Mouse (Mus musculus) CH12.LX (cell line): ENCODE data around the gene Fgfr2.

Source experiments
- CHD2 ChIP-seq: IDR thresholded peaks from 2 replicates; pipeline ENCODE4 v1.6.1; 2011; ENCODE audit warnings: low read length, improper control_type of control experiment
- CTCF ChIP-seq, 2 experiments: IDR thresholded peaks in 1 of 2; conservative IDR thresholded peaks in 1 of 2; 2 replicates each; pipeline ENCODE4 v1.5.1; 2011 to 2012; ENCODE audit warnings: low read depth in 2 of 2, low read length in 2 of 2, improper control_type of control experiment in 1 of 2, inconsistent platforms in 1 of 2, mild to moderate bottlenecking in 1 of 2, moderate library complexity in 1 of 2
- E2F4 ChIP-seq: IDR thresholded peaks from 2 replicates; pipeline ENCODE4 v1.6.1; 2011; ENCODE audit warnings: low read depth, low read length, improper control_type of control experiment; ENCODE audit not compliant: insufficient replicate concordance
- ETS1 ChIP-seq: conservative IDR thresholded peaks from 2 replicates; pipeline ENCODE4 v1.6.1; 2012; ENCODE audit warnings: low read depth, mild to moderate bottlenecking, inconsistent platforms, low read length, improper control_type of control experiment, moderate library complexity
- HCFC1 ChIP-seq: IDR thresholded peaks from 2 replicates; pipeline ENCODE4 v1.6.1; 2012; ENCODE audit warnings: low read depth, mild to moderate bottlenecking, inconsistent platforms, low read length, improper control_type of control experiment
- USF2 ChIP-seq: conservative IDR thresholded peaks from 2 replicates; pipeline ENCODE4 v1.6.1; 2011; ENCODE audit warnings: low read depth, low read length, improper control_type of control experiment

DNA sequence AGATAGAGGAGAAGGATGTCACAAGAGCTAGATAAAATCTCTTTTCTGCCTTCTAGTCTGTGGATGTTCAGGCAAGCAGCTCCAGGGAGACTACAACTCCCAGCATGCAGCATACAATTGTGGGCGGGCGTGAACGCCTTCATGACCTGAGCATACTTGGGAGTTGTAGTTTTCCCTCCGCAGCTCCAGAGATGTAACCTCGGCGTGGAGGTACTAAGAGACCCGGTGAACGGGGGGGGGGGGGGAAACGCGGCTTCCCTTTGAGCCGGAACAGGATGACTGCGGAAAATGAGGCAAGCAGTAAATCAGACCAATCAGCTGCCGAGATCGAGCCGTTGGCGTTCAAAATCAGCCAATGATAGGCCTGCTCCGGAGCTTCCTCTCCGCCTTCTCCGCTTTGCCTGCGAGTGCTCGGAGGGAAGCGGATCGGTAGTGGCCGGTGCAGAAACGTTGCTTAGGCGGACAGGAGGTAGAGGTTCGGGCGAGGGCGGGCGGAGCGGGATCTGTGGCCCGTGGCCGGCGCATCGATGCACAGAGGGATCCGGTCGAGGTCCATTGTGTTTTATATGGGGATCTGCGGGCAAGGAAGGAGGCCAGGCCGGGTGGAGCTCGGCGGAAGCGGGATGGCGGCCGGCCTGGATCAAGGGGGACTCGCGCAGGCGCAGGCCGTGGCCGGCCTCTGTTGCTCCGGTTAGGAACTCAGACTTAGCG is 1563.0 kb downstream of the Fgfr2 start, which contains the start of gene Bub3:
- TF ChIP-seq ETS1 (no peak), E2F4 (no peak), USF2 (no peak), HCFC1 (peak; percentile 97), CTCF (conservative IDR thresholded peaks at IDR 0.05 in 1 of 2, IDR thresholded peaks at IDR 0.05 in 1 of 2; ENCODE audit: low read depth in 2 of 2, low read length in 2 of 2) (no peak), CHD2 (peak; percentile 80)
